Mouse (Mus musculus) midbrain, embryonic 10.5 days (tissue): ENCODE measurements around the gene Ago4. TPM values are rescaled to one million over a fixed set of nuclear protein-coding genes. Genes with fewer than 3 reads are reported as not detected.

Experiments used
- DNase-seq: peaks from one replicate; pipeline ENCODE4 v3.0.0-alpha.2; 2017; ENCODE audit warnings: low spot score
- H3K27ac ChIP-seq: fragments of 300-500 bp; sonication (generic); replicated peaks from 2 replicates; pipeline ENCODE4 v1.5.1; 2016; ENCODE audit warnings: mild to moderate bottlenecking
- H3K27me3 ChIP-seq: fragments of 300-500 bp; sonication (generic); 2 replicates; pipeline ENCODE4 v1.6.1; 2016; ENCODE audit warnings: low read depth, mild to moderate bottlenecking; ENCODE audit not compliant: poor library complexity, severe bottlenecking
- H3K36me3 ChIP-seq: fragments of 300-500 bp; sonication (generic); 2 replicates; pipeline ENCODE4 v1.6.1; 2016; ENCODE audit warnings: mild to moderate bottlenecking, moderate library complexity
- H3K4me1 ChIP-seq: fragments of 300-500 bp; sonication (generic); 2 replicates; pipeline ENCODE4 v1.6.1; 2016
- H3K4me3 ChIP-seq: fragments of 300-500 bp; sonication (generic); 2 replicates; pipeline ENCODE4 v1.5.1; 2016; ENCODE audit warnings: mild to moderate bottlenecking, moderate library complexity
- H3K9me3 ChIP-seq: fragments of 300-500 bp; sonication (generic); replicated peaks from 2 replicates; pipeline ENCODE4 v1.6.1; 2016; ENCODE audit warnings: mild to moderate bottlenecking
- WGBS: fragments of 180-500 bp; shearing (Covaris S2); methylation state at CpG from one replicate; pipeline ENCODE4 v1.1.7; 2016; 5-methylcytosine and 5-hydroxymethylcytosine counted together
- polyA plus RNA-seq: library from polyadenylated mRNA; unstranded; fragments of >200 nt; fragmentation: Nextera tagmentation; extraction: Ambion mirVana; gene quantifications from 2 replicates; pipeline ENCODE4 v1.2.1, GENCODE M21; 2016

Ago4 gene
- polyA plus RNA-seq = 2.3 and 2.8 TPM in 2 replicates

GRCm38 (mm10) chr4:126532827-126533728, at the start of gene Ago4:
Ago4 (minus strand) TSS chr4:126533472.
- peak within 1 kb of the TSS; percentile 85 for H3K27ac ChIP-seq
- peaks cover 40% of the 10 kb centered on the region for H3K27me3 ChIP-seq
- no peaks in the 10 kb centered on the region for H3K9me3 ChIP-seq
- WGBS = under 1% methylated on average over 119 of the region's 120 CpGs
- H3K36me3 ChIP-seq = no peaks in the 10 kb centered on the region
- H3K4me3 ChIP-seq = peak within 1 kb of the TSS; percentile 79
- DNase-seq = peak; percentile 79
- peaks cover 15% of the 10 kb centered on the region for H3K4me1 ChIP-seq

GRCm38 (mm10) chr4:126579077-126579476, 45.8 kb upstream of the Ago4 start:
- no peaks in the 10 kb centered on the region for H3K4me1 ChIP-seq
- H3K27ac ChIP-seq = no peak overlapping the region
- peaks cover 8% of the 10 kb centered on the region for H3K9me3 ChIP-seq
- peaks cover 100% of the 10 kb centered on the region for H3K36me3 ChIP-seq
- WGBS = 88% methylated on average over 2 of the region's 2 CpGs
- no peak for DNase-seq
- H3K27me3 ChIP-seq = no peaks in the 10 kb centered on the region
- H3K4me3 ChIP-seq = no peak overlapping the region

- H3K27me3 ChIP-seq = no peaks in the 10 kb centered on the region
- H3K9me3 ChIP-seq = peaks cover 11% of the 10 kb centered on the region
- no peak for DNase-seq
- peaks cover 100% of the 10 kb centered on the region for H3K36me3 ChIP-seq
- no peaks in the 10 kb centered on the region for H3K4me1 ChIP-seq
- H3K27ac ChIP-seq = no peak overlapping the region
- no peak overlapping the region for H3K4me3 ChIP-seq
- WGBS = 96% methylated on average over 3 of the region's 3 CpGs
Observed at GRCm38 (mm10) chr4:126577920-126578319, 44.6 kb upstream of the Ago4 start.

GRCm38 (mm10) chr4:126576281-126576680, 43.0 kb upstream of the Ago4 start:
- Histone ChIP-seq H3K36me3 (peaks cover 100% of the 10 kb centered on the region), H3K9me3 (peaks cover 11% of the 10 kb centered on the region), H3K27ac (no peak overlapping the region), H3K4me1 (no peaks in the 10 kb centered on the region), H3K4me3 (no peak overlapping the region), H3K27me3 (no peaks in the 10 kb centered on the region)
- 96% methylated on average over 5 of the region's 5 CpGs for WGBS
- DNase-seq = no peak

- H3K36me3 ChIP-seq = peaks cover 100% of the 10 kb centered on the region
- no peak for DNase-seq
- no peak overlapping the region for H3K4me3 ChIP-seq
- 92% methylated on average over 3 of the region's 3 CpGs for WGBS
- no peak overlapping the region for H3K27ac ChIP-seq
- no peaks in the 10 kb centered on the region for H3K27me3 ChIP-seq
- H3K9me3 ChIP-seq = peaks cover 11% of the 10 kb centered on the region
- H3K4me1 ChIP-seq = no peaks in the 10 kb centered on the region
Observed at GRCm38 (mm10) chr4:126569783-126570182, 36.5 kb upstream of the Ago4 start.

GRCm38 (mm10) chr4:126567243-126567642, 34.0 kb upstream of the Ago4 start:
- Histone ChIP-seq H3K27ac (no peak overlapping the region), H3K36me3 (peaks cover 100% of the 10 kb centered on the region), H3K27me3 (no peaks in the 10 kb centered on the region), H3K4me3 (no peak overlapping the region), H3K4me1 (no peaks in the 10 kb centered on the region), H3K9me3 (no peaks in the 10 kb centered on the region)
- no peak for DNase-seq
- WGBS = 90% methylated on average over 4 of the region's 4 CpGs

- Histone ChIP-seq H3K4me1 (no peaks in the 10 kb centered on the region), H3K9me3 (no peaks in the 10 kb centered on the region), H3K27me3 (no peaks in the 10 kb centered on the region), H3K36me3 (peaks cover 99% of the 10 kb centered on the region), H3K27ac (no peak overlapping the region), H3K4me3 (no peak overlapping the region)
- no peak for DNase-seq
- WGBS = 92% methylated on average over 6 of the region's 6 CpGs
Observed at GRCm38 (mm10) chr4:126563798-126564197, 30.5 kb upstream of the Ago4 start.

- Histone ChIP-seq H3K4me1 (peaks cover 22% of the 10 kb centered on the region), H3K27me3 (peaks cover 14% of the 10 kb centered on the region; the same call in 1 of the 2 replicates), H3K36me3 (peaks cover 38% of the 10 kb centered on the region), H3K9me3 (no peaks in the 10 kb centered on the region), H3K4me3 (peak within 1 kb of the TSS; percentile 77), H3K27ac (peak within 1 kb of the TSS; percentile 94)
- WGBS = 1% methylated on average over 54 of the region's 54 CpGs
- peak; percentile 94 for DNase-seq
Observed at GRCm38 (mm10) chr4:126556809-126557711, 23.8 kb upstream of the Ago4 start, which contains the start of gene Clspn. Clspn (plus strand) TSS chr4:126556935.

GRCm38 (mm10) chr4:126554462-126554861, 21.2 kb upstream of the Ago4 start:
- peaks cover 12% of the 10 kb centered on the region for H3K36me3 ChIP-seq
- WGBS = 35% methylated on average over 3 of the region's 3 CpGs
- H3K4me3 ChIP-seq = no peak overlapping the region
- no peak overlapping the region for H3K27ac ChIP-seq
- peaks cover 22% of the 10 kb centered on the region for H3K4me1 ChIP-seq
- H3K27me3 ChIP-seq = peaks cover 14% of the 10 kb centered on the region; the same call in 1 of the 2 replicates
- no peak for DNase-seq
- H3K9me3 ChIP-seq = no peaks in the 10 kb centered on the region

GRCm38 (mm10) chr4:126553685-126554084, 20.4 kb upstream of the Ago4 start:
- WGBS = 87% methylated on average over 1 of the region's 1 CpGs
- no peak overlapping the region for H3K4me3 ChIP-seq

GRCm38 (mm10) chr4:126553105-126553504, 19.8 kb upstream of the Ago4 start:
- H3K9me3 ChIP-seq = no peaks in the 10 kb centered on the region
- 79% methylated on average over 8 of the region's 8 CpGs for WGBS
- no peak overlapping the region for H3K27ac ChIP-seq
- H3K36me3 ChIP-seq = no peaks in the 10 kb centered on the region
- no peak overlapping the region for H3K4me3 ChIP-seq
- H3K4me1 ChIP-seq = peaks cover 16% of the 10 kb centered on the region
- peaks cover 14% of the 10 kb centered on the region; the same call in 1 of the 2 replicates for H3K27me3 ChIP-seq
- DNase-seq = no peak

More at GRCm38 (mm10) chr4:126553685-126554084, 20.4 kb upstream of the Ago4 start:
- Histone ChIP-seq H3K27ac (no peak overlapping the region), H3K27me3 (peaks cover 14% of the 10 kb centered on the region; the same call in 1 of the 2 replicates), H3K36me3 (peaks cover 6% of the 10 kb centered on the region), H3K9me3 (no peaks in the 10 kb centered on the region), H3K4me1 (peaks cover 21% of the 10 kb centered on the region)
- no peak for DNase-seq

- WGBS = 85% methylated on average over 7 of the region's 7 CpGs
- no peaks in the 10 kb centered on the region for H3K9me3 ChIP-seq
- no peaks in the 10 kb centered on the region for H3K36me3 ChIP-seq
- no peak overlapping the region for H3K4me3 ChIP-seq
- no peak for DNase-seq
- peaks cover 8% of the 10 kb centered on the region for H3K4me1 ChIP-seq
- H3K27ac ChIP-seq = no peak overlapping the region
- H3K27me3 ChIP-seq = peaks cover 14% of the 10 kb centered on the region; the same call in 1 of the 2 replicates
Observed at GRCm38 (mm10) chr4:126552136-126552535, 18.9 kb upstream of the Ago4 start.
